Mouse (Mus musculus) natural killer cell, adult 2 months (primary cell): ENCODE measurements around the gene Ptov1.
A peak's percentile ranks its signal among the peaks of the same experiment; 100 is the strongest.

ENCODE experiments used
- DNase-seq, 2 experiments: peaks; one replicate each; pipeline ENCODE4 v3.0.0; 2022; ENCODE audit warnings: low spot score in 2 of 2

The Ptov1 gene

GRCm38 (mm10) chr7:44869697-44870528 is at the start of gene Ptov1:
Ptov1 (minus strand) TSS chr7:44869788.
- peak; percentile 67 to 79 for DNase-seq

GRCm38 (mm10) chr7:44919127-44919526 is 49.5 kb upstream of the Ptov1 start:
- no peak for DNase-seq

DNA sequence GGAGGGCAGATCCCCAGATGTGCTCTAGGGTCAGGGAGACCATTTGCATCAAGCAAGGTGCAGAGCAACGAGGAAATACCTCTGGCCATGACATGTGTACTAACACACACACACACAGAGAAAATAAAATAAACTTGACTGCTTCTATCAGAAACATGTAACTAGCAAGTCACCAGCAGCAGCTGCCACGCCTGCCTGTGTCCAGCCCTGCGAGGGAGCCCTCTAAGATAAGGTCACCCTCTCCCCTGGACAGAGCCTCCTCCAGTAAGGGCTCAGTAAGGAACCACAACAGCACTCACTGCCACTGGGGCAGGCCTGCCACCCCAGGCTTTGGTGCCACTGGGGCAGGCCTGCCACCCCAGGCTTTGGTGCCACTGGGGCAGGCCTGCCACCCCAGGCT is 48.6 kb upstream of the Ptov1 start:
- DNase-seq = no peak

DNA sequence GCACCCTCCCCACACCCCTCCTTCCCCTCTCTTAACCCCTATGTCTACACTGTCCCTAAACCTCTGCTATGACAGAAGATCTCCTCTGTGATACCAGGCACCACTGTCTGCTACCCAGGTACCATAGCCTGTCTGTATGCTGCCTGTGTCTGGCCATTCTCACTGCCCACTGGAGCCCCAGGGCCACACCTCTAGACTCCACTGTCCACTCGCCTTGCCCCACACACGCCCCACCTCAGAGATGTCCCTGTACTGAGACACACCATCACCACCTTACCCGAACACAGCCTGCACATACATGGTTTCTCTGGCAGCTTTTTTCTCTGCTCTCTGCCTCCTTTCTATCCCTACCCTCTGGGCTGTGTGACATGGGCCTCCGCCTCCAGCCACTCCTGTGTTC is 47.3 kb upstream of the Ptov1 start:
- no peak for DNase-seq

DNA sequence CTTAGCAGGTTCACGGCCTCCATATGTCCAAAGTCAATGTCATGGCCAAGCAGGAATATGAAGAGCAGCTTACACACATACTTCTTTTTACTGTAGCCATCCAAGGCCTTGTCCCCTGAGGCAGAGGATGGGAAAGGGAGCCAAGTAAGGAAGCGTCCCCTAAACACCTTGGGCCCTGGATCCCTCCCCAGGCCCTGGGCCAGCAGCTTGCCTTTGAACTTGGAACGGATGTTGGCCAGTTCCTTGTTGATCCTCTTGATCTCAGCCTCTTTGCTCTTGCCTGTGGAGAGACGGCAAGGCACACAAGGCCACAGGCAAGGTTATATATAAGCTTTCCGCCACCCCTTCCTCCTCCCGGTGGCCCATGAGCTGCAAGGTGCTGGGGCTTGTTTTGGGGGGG is 46.6 kb upstream of the Ptov1 start:
- no peak for DNase-seq

DNA sequence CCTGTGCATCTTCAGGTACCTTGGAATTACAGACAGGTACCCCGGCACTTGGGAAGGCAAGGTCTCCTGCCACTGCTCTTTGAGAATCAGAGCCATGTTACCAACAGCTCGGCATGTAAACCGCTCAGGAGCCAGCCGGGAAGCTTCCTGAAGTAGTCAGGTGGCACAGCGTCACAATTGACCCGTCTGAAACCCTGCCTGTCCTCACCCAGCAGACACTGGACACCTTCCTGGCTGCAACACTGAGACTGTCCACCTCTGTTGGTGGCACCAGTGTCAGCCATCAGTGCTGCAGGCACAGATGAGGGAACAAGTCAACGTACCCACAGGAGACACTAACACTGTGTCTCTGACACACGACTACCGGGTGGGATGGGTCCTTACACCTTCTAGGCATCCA is 45.7 kb upstream of the Ptov1 start:
- DNase-seq = no peak

DNA sequence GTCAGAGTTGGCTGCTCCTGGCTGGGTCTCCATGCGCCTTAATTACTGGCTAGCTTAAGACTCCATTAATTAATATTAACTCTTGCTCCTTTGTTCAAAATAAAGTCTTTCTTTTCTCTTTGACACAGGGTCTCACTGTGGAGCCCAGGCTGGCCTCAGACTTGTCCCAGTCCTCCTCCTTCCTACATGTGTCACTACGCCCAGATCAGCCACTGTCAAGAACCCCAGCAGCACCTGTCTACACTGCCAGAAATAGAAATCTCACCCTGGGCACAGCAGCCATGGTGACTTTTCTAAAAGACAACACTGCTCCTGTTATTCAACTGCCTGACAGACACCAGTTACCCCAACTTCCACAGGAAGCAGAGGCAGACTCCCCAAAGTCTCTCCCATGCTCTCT is 44.8 kb upstream of the Ptov1 start:
- no peak for DNase-seq

GRCm38 (mm10) chr7:44908706-44909476 is 39.3 kb upstream of the Ptov1 start:
- DNase-seq = peak; percentile 56 to 68

GRCm38 (mm10) chr7:44905430-44905829 is 35.8 kb upstream of the Ptov1 start:
- DNase-seq = no peak

GRCm38 (mm10) chr7:44901230-44901722 is 31.7 kb upstream of the Ptov1 start:
- DNase-seq = peak; percentile 56 to 58

DNA sequence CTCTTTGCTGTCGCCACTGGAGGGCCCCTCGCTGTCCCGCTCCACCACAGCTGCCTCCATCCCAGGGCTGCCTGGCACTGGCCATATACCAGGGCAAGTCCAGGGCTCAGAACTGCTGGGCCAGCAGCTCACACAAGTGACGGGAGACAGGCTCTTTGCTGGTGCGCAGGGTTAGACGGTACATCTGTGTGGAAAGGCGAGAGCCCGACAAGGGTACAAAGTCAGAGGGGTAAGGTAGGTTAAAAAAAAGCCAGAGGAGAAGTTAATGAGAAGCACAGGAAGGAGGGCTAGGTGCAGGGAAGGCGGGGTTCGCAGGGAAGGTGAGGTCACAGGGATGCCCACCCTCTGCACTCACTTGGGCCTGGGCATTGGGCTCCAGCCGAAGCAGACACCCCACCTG is 31.0 kb upstream of the Ptov1 start:
- DNase-seq = no peak

DNA sequence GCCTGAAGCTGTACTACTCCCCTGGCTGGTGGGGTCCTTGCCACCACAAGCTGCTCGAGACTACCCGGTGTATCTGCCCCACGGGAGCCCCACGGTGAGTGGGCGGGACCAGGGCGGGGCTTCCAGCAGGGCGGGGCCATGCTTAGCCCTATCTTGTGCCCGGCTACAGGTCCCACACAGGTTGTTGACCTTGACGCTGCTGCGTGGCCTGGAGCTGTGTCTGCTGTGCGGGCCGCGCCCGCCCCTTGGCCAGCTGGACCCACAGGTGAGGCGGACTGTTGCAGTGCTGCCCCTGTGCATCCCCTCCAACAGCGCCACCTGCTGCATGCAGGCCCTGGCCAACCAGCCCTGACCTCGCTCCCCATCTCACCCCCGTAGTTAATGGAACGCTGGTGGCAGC is 29.0 kb upstream of the Ptov1 start:
- DNase-seq = no peak

- no peak for DNase-seq
Measured at GRCm38 (mm10) chr7:44896499-44896898, 26.9 kb upstream of the Ptov1 start.

DNA sequence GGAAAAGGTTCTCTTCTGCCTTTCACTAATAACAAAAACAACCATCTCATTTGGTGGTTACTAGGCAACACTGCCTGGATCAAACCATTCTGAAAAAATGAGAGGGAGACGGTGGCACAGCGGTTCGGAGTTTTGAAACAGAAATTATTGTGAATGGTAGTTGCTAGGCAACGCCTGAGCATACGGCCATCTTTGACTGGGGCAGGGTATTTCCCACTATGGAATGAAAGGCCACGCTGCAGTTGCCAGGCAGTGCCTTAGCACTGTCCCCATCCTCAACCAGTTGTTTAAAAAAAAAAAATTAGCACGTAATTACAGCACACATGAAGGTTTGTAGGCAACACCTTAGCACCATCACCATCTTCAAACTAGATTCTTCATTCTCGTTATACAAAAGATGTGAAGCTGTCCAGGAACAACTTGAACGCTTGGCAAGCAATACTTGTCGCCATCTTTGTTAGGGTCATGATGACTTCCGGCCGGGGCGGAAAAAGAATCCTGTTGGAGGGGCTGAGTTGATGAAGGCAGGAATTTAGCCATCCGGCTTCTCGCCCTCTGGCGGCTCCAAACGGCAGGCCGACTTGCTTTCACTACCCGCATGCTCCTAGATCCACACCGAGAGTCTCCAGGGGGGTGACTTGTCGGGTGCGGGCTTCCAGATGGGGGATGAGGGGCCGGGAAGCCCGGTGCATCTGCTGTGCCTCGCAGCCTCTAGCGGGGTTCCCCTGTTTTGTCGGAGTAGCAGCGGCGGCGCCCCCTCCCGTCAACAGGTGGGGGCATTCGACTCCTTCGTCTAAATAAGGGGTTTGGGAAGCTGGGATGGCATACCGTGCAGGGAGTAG is 26.2 kb upstream of the Ptov1 start, which contains the start of gene Fuz:
Gene Fuz (plus strand): TSS at position 487 of the 842 bp plus-strand sequence.
- DNase-seq = peak; percentile 88

DNA sequence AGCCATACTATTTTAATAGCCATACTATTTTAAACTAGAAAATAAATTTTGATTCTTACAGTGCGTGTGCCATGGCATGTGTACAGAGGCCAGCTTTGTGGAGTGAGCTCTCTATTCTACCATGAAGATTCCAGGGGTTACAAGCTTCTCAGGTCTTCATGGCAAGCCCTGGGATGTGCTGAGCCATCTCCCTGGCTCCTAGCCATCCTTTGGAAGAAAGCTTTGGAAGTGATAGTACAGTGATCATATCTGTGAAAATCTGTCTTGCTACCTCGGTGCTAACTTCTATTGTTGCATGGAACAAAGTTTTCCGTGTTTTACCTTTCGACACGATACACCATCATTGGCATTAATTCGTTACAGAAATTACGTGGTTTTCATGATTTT is 25.6 kb upstream of the Ptov1 start:
- no peak for DNase-seq

DNA sequence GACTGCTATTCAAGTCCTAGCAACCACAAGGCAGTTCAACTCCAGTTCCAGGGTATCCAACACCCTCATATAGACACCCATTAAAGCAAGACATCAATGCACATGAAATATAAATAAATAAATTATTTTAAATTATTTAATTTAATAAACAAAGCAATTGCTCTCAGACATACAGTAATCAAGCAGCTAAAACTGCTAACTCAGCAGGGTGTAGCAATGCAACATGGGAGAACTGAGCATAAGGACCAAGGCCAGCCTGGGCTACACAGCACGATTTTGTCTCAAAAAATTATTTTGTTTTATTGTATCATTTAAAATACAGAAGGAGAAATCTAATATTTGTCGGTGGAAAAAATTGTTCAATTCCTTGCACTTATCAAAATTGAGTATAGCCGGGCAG is 24.6 kb upstream of the Ptov1 start:
- no peak for DNase-seq

- no peak for DNase-seq
Measured at GRCm38 (mm10) chr7:44893197-44893596, 23.6 kb upstream of the Ptov1 start.

GRCm38 (mm10) chr7:44892276-44892921 is 22.8 kb upstream of the Ptov1 start, which contains the start of gene Med25:
Med25 (minus strand) TSS chr7:44892712.
- DNase-seq = peak; percentile 85 to 87

DNA sequence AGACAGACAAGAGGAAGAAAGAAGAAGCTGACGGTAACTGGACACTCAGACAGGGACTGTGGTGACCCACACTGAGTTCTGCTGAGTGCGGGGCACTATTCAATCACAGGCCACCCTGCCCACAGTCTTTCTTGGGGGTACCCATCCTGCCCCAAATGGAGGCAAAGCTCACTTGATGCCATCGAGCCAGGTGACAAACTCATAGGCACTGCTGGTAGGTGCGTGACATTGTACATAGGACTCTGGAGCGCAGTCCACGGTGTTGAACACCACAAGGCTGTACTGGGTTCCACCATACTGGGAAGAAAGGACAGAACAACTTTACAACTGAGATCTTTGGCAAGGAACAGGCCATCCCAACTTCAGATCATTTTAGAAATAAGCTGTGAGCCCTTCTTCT is 22.0 kb upstream of the Ptov1 start:
- DNase-seq = no peak

GRCm38 (mm10) chr7:44890737-44891136 is 21.1 kb upstream of the Ptov1 start:
- DNase-seq = no peak

DNA sequence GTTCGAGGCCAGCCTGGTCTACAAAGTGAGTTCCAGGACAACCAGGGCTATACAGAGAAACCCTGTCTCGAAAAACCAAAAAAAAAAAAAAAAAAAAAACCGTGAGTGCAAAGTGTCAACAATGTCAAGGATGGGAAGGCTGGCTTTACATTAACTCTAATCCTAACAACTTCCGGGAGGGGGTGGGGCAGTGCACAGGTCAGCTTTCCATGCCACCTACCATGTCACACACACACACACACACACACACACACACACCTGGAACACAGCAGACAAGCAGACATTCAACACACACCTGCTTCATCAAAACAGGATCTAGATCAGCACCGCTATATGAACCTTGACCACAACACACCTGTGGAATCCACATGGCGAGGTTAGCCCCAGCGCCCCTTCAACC is 20.6 kb upstream of the Ptov1 start:
- DNase-seq = no peak
